Mouse (Mus musculus) kidney, postnatal 10 days (tissue): ENCODE data around the gene Eps8l1.
"Not testable (repeated sequence)": the region's sequence is repeated elsewhere in the genome, so short reads cannot be mapped to it uniquely, and the experiment has no call there.

ENCODE experiments used
- DNase-seq: peaks from one replicate; pipeline ENCODE4 v3.0.0; 2021; ENCODE audit warnings: mixed read lengths

Eps8l1 gene

GRCm38 (mm10) chr7:4460576-4461434, at the start of gene Eps8l1:
Gene Eps8l1, plus strand, starts transcription at chr7:4460674.
- DNase-seq: peak; percentile 10

- not testable (repeated sequence) for DNase-seq
Observed at GRCm38 (mm10) chr7:4412406-4412805, 48.1 kb upstream of the Eps8l1 start.

- no peak for DNase-seq
Observed at GRCm38 (mm10) chr7:4419681-4420080, 40.8 kb upstream of the Eps8l1 start.

GRCm38 (mm10) chr7:4420230-4420629, 40.2 kb upstream of the Eps8l1 start:
- no peak for DNase-seq

- peak; percentile 94 for DNase-seq
Observed at GRCm38 (mm10) chr7:4427161-4427912, 33.1 kb upstream of the Eps8l1 start.

- no peak for DNase-seq
Observed at GRCm38 (mm10) chr7:4430246-4430844, 30.1 kb upstream of the Eps8l1 start.

GRCm38 (mm10) chr7:4431548-4431947, 28.9 kb upstream of the Eps8l1 start:
- peak; percentile 88 for DNase-seq

- no peak for DNase-seq
Observed at GRCm38 (mm10) chr7:4432026-4432425, 28.4 kb upstream of the Eps8l1 start.

- DNase-seq: peak; percentile 2
Observed at GRCm38 (mm10) chr7:4437721-4438120, 22.8 kb upstream of the Eps8l1 start.

GRCm38 (mm10) chr7:4440549-4440948, 19.9 kb upstream of the Eps8l1 start:
- no peak for DNase-seq

- DNase-seq: peak; percentile 92
Observed at GRCm38 (mm10) chr7:4445216-4445791, 15.2 kb upstream of the Eps8l1 start, which contains the start of gene Rdh13. Gene Rdh13, minus strand, starts transcription at chr7:4445649.

GRCm38 (mm10) chr7:4447138-4447537, 13.3 kb upstream of the Eps8l1 start:
- DNase-seq: no peak

- DNase-seq: no peak
Observed at GRCm38 (mm10) chr7:4448439-4448838, 12.0 kb upstream of the Eps8l1 start.

GRCm38 (mm10) chr7:4449211-4449610, 11.3 kb upstream of the Eps8l1 start:
- DNase-seq: no peak

GRCm38 (mm10) chr7:4452644-4453043, 7.8 kb upstream of the Eps8l1 start:
- no peak for DNase-seq

- peak; percentile 72 for DNase-seq
Observed at GRCm38 (mm10) chr7:4464194-4464824, 3.8 kb downstream of the Eps8l1 start.

- no peak for DNase-seq
Observed at GRCm38 (mm10) chr7:4467801-4468200, 7.3 kb downstream of the Eps8l1 start.

- DNase-seq: peak; percentile 86
Observed at GRCm38 (mm10) chr7:4470275-4471178, 10.1 kb downstream of the Eps8l1 start.

- peak; percentile 94 for DNase-seq
Observed at GRCm38 (mm10) chr7:4471179-4471555, 10.7 kb downstream of the Eps8l1 start.

GRCm38 (mm10) chr7:4473940-4474339, 13.5 kb downstream of the Eps8l1 start:
- no peak for DNase-seq

GRCm38 (mm10) chr7:4478021-4478795, 17.7 kb downstream of the Eps8l1 start:
- peak; percentile 87 for DNase-seq
